Mouse (Mus musculus) heart, postnatal 0 days (tissue): ENCODE results near the gene Hist1h1b.

Experiments
- CTCF ChIP-seq: IDR thresholded peaks from 2 replicates; pipeline ENCODE4 v1.5.1; 2016; ENCODE audit warnings: antibody characterized with exemption, control low read depth, low read depth
- EP300 ChIP-seq: IDR thresholded peaks from 2 replicates; pipeline ENCODE4 v1.6.1; 2016; ENCODE audit warnings: antibody characterized with exemption, low read depth

DNA sequence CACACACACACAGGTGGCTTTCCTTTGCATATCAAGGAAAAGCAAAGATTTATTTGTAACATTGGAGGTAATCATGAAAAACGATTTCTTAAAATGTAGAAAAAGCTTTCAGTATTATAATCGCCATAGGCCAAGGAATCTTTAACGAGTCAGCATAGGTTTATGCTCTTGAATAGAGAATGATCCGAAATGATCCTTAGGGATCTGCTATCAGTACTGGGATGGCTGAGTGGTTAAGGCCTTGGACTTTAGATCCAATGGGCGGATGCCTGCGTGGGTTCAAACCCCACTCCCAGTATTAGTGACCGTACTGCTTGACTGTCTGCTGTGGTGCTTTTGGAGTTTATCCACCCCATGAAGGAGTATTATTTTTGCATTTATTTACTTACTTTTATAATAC lies 15.2 kb upstream of the Hist1h1b start:
- no peak for TF ChIP-seq CTCF
- no peak for TF ChIP-seq EP300
